Mouse (Mus musculus) CD4-positive naive resting alpha-beta T cell, adult 76 days (primary cell): ENCODE measurements around the gene Pak2. TPM values are rescaled to one million over a fixed set of nuclear protein-coding genes. Genes with fewer than 3 reads are reported as not detected.

Experiments used
- total RNA-seq: library from RNA; stranded (reverse); gene quantifications from one replicate; pipeline ENCODE4 v1.2.4, GENCODE M21; 2023

The Pak2 gene
- total RNA-seq = 102 TPM

GRCm38 (mm10) chr16:32078991-32079511 is at the start of gene Pak2:
TSS of gene Pak2 (minus strand) at chr16:32079342.

GRCm38 (mm10) chr16:32099638-32100150 is 20.6 kb upstream of the Pak2 start, which contains the start of the genes Pigx and Cep19:
TSS of gene Pigx (minus strand) at chr16:32099740.
TSS of gene Cep19 (plus strand) at chr16:32099800.

GRCm38 (mm10) chr16:32002509-32003477 is 76.3 kb downstream of the Pak2 start, which contains the start of gene Senp5:
TSS of gene Senp5 (minus strand) at chr16:32003287.

Other genes starting within 250 kb of the Pak2 start
- gene Meltf, start 200.5 kb downstream of the Pak2 start, total RNA-seq = not detected
- gene Pigz, start 145.5 kb downstream of the Pak2 start, total RNA-seq = not detected
- 14.5 TPM for gene 0610012G03Rik, start 130.8 kb downstream of the Pak2 start, total RNA-seq
- gene Ncbp2, start 130.8 kb downstream of the Pak2 start, total RNA-seq = 19.1 TPM
- 21.9 TPM for gene Senp5, start 76.1 kb downstream of the Pak2 start, total RNA-seq
- gene Pigx, start 20.4 kb upstream of the Pak2 start, total RNA-seq = 38.4 TPM
- gene Cep19, start 20.5 kb upstream of the Pak2 start, total RNA-seq = 4.1 TPM
- gene Nrros, start 86.3 kb upstream of the Pak2 start, total RNA-seq = 73.9 TPM
- gene Bex6, start 100.5 kb upstream of the Pak2 start, total RNA-seq = not detected
- gene Fbxo45, start 167.8 kb upstream of the Pak2 start, total RNA-seq = 9.7 TPM
- 11.8 TPM for gene Wdr53, start 167.9 kb upstream of the Pak2 start, total RNA-seq
- gene Smco1, start 192.1 kb upstream of the Pak2 start, total RNA-seq = 0.53 TPM
- gene Rnf168, start 198.1 kb upstream of the Pak2 start, total RNA-seq = 18.6 TPM